Mouse (Mus musculus) thymus, adult 18-20 months (tissue): ENCODE data around the gene Grk3.

Experiments used
- DNase-seq, 2 experiments: peaks; one replicate each; pipeline ENCODE4 v3.0.0; 2022; ENCODE audit warnings: mixed read lengths in 2 of 2

Gene Grk3

DNA sequence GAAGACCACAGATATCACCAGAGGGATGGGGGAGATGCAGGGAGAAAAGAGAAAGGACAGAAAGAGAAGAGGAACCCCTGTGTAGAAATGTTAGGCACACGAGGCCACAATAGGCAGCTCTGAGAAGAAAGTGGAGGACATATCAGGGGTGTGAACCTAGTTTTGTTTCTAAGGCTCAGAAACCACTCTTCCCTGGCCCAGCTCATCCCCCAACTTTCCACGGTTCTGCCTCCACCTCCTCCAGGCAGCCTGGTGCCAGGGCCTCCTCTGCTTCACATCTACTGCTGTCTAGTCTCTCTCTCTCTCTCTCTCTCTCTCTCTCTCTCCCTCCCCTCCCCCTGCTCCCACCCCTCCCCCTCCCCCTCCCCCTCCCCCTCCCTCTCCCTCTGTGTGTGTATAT lies 7.1 kb downstream of the Grk3 start:
- DNase-seq = no peak

DNA sequence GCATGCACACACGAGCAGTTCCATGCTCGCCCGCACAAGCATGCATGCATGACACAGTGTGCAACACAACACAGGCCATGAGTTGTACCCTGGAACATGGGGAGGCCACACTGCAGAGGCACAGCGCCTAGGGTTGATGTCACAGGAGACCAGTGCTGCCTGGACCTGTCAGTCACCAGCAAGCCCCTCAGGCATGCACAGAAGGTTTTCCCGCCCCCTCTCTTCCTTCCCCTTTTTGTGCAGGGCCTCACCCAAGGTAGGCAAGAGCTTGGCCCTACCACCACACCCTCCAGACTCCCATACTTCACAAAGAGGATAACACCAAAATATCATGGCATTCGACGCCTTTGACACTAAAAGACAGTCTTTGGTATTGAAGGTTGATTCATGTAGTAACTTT lies 8.6 kb downstream of the Grk3 start:
- DNase-seq = no peak

DNA sequence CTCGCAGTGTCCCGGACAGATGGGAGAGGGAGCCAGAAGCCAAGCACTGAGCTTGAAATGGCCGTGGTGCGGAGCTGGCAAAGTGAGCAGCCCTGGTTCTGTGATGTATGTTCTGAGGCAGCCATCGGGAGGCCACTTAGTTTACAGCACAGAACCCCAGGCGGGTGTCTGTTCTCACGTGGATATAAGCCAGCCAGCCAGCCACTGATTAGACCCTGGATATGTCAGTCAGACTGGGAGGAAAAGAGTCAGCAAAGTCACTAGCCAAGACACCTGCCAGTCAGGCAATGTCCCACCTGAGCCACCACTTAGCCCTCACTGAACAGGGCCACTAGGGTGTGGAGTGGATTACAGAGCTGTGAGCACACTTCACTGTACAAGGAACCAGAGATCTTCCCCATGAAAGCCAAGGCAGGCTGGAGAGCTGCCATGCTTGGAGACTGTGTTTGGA lies 9.6 kb downstream of the Grk3 start:
- no peak for DNase-seq

DNA sequence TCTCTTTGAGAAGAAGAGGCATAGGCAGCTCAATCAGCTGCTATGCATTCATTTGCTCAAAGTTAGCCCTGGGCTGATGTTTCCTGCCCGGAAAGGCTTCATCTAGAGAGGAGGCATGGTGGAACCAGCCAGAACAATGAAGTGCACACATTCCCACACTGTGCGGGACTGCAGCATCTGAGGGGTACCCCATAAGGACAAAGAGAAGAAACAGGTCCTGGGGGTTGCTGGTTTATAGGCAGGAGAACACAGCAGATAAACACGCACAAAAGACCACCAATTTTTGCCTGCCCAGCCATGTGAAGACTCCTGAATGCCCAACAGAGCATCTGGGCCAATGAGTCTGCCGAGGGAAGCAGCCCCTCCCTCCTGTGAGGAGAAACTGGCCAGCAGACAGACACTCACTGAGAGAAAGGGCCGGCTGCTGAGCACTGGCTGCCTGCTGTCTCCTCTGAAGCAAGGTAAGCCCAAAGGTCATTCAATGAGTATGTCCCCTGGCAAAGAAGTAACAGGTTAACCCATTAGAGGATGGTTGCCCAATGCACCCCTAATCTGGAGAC lies 12.7 kb downstream of the Grk3 start:
- no peak for DNase-seq

DNA sequence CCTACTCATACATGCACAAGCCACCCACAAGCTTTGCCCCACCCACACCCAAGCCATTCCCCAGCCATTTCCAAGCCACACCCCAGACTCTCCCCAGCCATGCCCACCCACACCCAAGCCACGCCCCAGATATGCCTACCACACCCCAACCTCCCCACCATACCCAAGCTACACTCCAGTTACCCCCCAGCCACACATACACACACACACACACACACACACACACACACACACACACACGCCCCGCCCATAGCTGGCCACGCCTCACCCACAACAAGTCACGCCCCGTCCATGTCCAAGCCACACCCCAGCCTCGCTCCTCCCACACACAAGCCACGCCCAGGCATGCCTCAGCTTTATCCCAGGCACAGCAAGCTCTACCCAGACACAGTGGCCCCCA lies 16.4 kb downstream of the Grk3 start:
- no peak for DNase-seq

DNA sequence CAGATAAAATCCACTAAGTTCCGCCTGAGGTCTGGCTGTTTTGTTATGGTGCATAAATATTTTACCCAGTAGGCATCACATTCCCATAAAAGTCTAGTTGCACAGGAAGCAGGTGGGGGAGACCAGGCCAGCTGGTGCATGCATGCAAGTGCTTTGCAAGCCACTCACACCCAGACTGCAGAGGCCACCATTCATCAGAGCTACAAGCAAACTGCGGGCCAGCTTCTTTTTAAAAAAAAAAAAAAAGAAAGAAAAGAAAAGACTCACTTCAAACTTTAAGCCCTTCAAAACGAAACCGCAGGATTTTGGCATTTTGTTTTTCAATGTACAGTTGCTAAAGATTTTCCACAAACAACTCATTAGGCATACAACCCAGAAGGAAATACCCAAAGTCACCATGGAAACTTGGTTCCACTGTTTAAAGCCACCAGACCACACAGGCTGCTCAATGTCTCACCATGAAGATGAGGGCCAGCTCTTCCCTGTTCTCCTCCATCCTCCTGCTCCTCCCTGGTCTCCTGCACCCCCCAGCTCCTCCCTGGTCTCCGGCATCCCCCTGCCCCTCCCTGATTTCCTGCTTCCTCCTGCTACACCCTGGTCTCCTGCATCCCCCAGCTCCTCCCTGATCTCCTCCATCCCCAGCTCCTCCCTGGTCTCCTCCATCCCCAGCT lies 17.9 kb downstream of the Grk3 start:
- DNase-seq = no peak

DNA sequence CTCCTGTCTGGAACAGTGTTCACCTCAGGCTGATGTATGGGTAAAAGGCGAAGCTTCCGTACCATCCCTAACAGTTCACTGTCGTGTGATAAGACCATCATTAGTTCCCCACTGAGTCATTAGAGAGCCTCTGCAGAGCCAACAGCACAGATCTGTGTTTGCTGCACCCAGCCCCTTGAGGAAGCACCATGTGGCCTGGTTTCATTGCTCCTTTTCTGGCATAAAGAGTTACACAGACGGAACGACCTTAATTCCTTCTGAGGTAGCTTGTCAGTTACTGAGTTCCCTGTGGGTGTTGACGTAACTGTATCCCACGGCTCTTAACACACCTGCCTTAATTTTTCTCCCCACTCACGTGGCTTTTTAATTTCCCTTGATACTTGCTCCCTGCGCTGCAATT lies 24.3 kb downstream of the Grk3 start:
- DNase-seq = no peak

DNA sequence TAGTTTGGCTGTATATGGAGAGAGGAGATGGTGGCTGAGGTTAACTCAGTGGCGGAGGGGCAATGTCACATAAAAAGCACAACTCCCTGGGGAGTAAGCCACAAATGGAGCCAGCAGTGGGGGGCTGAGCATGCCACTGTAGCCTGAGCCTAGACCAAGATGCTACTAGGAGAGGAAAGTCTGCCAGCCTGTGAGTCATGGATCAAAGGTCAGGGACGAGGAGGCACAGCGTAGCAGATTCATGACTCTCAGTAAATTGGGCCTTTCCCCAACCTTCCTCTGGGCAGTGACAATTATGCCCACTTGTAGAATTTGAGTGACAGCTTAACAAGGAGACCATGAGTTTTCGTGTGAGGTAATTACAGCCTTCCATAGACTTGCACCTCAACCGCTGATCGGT lies 33.7 kb downstream of the Grk3 start:
- no peak for DNase-seq

DNA sequence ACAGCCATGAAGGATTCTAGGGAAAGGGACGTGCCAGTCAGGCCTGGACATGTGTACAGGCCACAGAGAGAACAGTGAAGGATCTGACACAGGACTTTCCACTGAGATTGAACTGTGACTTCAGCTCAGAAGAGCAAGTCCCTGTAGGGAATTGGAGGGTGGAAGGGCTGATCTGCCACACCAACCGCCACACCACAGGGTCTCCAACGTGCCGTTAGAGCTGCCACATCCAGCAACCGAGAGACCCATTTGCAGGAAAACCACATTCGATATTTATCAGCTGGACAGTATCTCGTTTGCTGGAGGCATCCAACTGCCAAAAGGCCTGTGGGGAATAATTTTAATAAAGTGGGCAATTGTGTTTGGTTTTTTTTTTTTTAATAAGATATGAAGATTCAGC lies 35.9 kb downstream of the Grk3 start:
- no peak for DNase-seq

DNA sequence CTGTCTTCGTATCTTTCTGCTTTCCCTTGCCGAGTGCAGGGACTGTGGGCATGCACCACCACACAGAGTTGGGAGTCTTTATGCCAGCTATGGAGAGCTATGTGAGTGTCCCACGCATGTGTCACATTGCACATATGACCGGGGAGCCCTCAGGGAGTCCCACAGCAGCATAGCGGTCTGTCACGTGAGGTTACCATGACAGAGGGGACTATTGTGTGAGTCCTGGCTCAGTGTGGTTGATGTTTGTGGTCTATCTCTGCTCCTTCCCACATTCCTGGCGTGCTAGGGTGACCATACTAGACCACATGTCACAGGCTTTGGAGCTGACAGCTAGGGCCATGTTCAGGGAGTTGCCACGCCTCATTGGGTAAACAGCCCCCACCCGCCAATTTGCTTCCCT lies 36.4 kb downstream of the Grk3 start:
- no peak for DNase-seq

DNA sequence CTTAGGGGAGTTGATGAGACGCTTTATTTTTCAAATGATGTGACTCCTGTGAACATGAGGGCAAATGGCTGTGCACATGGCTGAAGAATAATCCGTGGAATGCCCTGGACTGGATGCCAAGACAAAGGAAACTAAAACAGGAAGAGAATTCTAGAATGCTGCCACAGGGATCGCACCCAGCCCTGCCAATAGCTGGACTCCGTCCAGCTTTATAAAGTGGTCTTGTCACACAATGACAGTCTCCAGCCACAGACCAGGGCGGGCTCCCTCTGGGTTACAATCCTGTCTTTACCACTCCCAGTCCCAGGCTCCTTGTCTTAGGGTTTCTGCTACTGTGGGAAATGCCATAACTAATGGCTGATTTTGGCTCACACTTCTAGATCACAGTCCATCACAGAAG lies 38.5 kb downstream of the Grk3 start:
- DNase-seq = no peak

DNA sequence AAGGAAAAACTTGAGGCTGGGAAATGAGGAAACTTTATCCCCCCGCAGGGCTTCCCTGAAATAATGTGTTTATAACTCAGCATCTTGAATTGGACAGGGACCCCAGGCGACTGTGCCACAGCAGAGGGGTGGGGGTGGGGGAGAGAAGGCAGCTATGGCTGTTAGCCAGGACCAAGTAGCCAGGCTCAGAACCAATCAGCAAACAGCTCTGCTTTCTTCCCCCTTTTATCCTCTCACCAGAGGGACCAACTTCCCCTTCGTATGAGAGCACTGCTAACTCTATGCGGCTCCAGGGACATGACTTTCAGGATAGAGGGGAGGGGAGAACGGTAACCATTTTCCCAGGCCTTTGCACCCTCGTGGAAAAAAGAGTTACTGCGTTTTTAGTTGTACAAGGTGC lies 42.0 kb downstream of the Grk3 start:
- DNase-seq = no peak

DNA sequence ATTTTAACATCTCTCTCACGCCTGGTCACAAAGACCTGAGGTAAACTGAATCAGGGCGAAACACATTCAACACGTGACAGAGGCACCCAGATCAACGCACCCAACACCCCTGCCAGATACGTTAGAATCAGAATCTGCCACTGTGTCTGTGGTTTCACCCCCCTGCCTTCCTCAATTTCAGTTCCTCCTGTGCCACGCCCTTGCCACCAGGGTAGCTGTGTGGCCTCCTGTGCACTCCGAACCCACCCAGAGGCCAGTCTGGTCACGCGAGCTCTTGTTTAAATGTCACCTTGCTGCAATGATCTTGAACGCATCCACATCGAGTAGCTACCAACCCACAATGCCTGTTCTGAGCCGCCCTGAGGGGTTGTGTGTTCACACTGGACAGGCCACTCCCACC lies 43.3 kb downstream of the Grk3 start:
- DNase-seq = no peak

DNA sequence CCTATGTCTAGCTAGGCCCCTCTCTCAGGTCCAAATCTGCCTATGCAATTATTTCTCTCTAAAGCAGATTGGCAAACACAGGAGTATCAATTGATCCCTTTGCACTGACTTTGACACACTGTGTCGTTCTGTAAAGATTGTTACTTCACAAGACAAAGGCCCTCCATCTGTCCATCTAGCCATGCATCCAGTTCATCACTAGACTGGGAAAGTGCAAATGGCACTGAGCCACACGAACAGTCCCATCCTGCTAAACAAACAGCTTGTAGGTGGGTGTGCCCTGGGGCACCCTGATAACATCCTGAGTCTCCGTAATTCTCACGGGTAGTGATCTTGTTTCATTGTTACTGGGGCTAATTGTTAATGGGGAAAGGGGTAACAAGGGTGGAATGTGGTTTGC lies 52.1 kb downstream of the Grk3 start:
- DNase-seq = no peak

DNA sequence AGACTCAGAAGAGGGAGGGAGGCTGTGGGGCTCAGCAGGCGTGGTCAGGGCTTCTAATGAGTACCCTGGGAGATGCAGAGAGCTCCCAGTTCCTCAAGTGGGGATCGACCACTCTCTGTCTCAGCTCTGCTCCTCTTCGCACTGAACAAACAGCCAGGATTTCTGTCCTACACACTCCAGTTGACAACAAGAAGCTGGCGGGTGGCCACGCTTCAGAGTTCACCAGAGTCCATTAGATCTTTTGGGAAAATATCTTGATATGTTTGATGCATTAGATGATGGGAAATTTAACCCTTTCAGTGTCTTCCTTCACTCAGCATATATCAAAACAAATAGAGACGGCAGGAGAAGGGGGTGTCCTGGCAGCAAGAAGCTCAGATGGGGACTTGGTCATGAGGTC lies 53.4 kb downstream of the Grk3 start:
- DNase-seq = no peak

DNA sequence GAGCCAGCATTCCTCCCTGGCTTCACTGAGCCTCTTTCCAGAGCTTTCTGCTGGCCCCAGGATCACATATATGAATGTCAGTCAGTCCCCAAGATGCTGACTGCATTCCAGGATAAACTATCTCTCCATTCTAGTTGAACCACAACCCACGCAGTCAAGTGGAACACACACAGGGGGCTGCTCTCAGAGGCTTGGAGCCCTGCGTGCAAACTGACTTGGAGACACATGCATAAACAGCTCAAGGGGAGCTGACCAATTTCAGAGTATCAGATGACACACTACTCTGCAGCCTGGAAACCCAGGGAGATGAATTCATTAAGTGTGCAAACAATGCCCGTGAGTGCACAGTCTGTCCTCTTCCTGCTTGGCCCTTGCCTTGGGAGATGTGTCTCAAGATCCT lies 54.7 kb downstream of the Grk3 start:
- no peak for DNase-seq

DNA sequence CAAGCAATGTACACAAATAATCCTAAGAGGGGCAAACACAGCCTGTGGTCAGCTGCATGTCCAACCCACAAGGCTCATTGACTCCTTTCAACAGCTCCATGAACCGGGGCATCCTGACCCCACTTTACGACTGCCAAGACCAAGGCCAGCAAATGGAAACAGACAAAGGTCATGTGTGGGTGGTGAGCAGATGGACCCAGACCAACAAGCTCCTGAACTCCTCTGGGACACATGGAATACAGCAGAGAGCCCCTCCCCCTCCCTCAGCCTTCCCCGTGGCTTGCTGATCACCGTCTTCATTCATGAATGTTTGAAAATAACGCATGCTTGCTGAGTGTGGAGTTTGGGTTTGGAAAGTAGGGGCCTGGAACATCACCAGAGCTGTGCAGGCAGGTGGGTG lies 57.3 kb downstream of the Grk3 start:
- DNase-seq = no peak

DNA sequence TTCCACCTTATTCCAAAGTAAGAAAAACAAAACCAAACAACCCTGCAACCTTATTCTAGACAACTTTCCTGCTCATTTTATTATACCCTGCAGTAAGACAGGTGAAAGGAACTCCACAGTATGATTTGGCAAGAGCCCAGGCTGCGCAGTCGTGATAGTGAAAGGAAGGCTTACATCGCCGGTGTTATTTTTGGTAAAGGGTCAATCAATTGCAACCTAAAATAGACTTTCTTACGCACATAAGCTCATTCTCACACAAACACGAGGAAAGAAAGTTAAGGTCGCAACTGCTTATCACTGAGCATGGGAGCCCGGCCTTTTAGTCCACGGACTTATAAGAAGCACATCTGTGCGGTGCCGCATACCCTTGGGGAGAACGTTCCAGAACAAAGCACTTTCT lies 58.8 kb downstream of the Grk3 start:
- no peak for DNase-seq

DNA sequence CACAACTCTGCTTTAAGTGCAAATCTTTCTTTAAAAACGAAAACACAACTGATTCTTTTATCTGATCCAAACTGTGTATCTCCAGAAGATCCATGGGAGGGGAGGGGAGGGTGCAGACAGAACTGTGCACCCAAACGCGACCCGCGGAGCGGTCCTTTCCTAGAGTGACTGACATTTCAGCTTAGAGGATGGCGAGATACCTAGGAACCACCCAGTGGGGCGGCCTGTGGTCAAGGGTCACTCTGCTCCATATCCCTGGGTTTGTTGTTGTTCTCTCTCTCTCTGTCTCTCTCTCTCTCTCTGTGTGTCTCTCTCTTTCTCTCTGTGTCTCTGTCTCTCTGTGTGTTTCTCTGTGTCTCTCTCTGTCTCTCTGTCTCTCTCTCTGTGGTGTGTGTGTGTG lies 59.2 kb downstream of the Grk3 start:
- no peak for DNase-seq

DNA sequence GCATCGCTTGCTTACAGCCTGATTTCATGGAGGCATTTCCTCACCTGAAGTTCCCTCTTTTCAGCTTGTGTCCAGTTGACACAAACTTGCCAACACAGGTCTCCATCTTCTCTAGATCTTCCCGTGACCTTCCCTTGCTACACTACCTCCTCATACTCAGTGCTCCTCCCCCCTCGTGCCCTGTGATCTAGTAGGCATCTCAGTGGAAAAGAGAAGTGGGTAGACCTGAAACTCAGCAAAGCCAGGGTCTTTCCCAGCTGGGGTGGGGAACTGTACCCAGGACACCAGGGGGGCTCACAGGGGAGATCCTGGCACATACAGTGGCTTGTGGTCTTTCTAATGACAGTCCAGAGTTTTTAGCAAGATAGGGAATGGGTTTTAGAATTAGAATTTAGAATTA lies 64.7 kb downstream of the Grk3 start:
- no peak for DNase-seq

DNA sequence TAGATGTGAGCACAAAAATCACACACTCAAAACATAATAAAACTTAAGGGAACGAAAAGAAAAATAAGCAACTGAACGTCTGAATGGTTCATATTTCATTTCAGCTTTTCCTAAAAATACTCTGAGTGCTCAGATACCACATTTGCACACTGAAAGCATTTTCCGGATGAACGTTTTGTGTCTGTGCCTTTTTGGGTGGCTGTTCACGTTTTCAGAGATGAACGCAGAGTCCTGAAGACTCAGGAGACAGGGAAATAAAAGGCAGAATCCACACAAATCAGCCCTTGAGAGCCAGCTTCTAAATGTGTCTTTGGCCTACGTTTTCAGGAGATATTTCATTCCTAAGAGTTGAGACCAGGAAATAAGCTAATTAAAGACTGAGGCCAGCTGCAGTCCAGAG lies 69.7 kb downstream of the Grk3 start:
- DNase-seq = no peak

DNA sequence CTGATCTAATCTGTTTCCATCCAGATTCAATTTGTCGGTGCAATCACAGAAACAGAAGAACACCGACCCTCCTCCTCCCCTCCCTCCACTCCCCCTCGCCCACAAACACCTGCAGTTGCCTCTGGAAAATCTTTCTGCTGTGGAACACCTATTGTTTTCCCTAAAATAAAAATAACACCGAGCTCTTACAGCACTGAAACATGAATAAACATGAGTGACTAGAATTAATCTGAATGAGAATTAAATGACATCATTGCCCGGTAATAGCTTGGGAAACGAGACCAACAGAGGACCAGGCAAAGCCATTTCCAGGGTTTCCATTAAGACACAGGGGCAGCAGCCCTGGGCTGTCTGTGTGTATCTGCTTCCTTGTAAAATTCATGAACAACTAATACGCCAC lies 73.3 kb downstream of the Grk3 start:
- DNase-seq = no peak

DNA sequence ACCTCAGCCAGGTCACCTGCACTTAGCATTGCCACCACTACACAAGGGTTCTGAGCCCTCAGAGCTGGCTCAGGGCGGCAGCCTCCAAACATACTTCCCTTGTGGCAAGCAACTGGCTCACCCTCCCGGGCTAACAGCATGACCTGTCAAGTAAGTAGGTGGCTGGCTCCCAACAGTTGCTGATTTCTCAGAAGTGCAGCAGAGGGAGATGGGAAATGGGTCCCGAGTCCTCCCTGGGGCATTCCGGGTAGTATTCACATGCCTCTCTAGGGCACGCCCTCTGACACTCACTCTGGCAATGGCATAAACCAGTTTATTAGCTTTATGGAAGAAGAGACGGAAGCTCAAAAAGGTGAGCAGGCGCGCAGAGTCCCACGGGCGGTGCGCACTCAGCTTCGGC lies 74.6 kb downstream of the Grk3 start:
- no peak for DNase-seq

DNA sequence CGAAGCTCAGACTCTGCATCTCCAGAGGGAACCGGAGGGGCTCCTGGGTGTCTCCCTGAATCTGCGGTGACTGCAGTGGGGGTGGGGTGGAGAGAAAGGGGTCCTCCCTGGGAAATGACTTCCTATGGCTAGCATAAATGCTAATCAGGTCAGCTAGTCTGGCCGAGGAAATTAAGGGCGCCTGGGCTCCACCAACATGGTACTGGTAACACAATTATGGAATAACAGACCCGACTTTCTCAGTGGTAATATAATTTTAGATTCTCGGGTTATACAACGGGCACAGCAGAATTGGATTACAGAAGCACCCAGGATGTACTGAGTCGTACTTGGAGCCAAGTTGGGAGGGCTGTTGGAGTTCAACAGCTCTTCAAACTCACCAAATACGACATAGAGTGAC lies 79.0 kb downstream of the Grk3 start:
- no peak for DNase-seq

DNA sequence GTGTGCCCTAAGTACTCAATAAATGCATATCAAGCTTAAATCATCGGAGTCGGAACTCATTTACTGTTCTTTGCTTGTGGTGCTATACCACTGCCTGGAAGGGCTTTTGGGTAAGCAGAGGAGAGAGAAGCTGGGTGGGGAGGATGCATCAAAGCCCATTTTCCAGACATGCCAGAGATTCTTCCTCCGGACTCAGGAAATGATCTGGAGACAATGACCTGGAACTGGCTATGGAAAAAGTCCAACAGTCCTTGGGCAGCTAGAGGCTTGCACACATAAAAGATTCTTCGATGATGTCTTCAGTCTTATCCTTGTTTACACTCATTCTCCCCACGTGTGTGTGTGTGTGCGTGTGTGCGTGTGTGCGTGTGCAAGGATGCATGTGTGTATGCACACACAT lies 80.2 kb downstream of the Grk3 start:
- no peak for DNase-seq
